Mouse (Mus musculus) induced T-regulatory cell, adult 2 months (primary cell): ENCODE results near the gene Itgb5.

Experiments
- DNase-seq: peaks from one replicate; pipeline ENCODE4 v3.0.0-alpha.2; 2012; ENCODE audit warnings: low read depth

Gene Itgb5

DNA sequence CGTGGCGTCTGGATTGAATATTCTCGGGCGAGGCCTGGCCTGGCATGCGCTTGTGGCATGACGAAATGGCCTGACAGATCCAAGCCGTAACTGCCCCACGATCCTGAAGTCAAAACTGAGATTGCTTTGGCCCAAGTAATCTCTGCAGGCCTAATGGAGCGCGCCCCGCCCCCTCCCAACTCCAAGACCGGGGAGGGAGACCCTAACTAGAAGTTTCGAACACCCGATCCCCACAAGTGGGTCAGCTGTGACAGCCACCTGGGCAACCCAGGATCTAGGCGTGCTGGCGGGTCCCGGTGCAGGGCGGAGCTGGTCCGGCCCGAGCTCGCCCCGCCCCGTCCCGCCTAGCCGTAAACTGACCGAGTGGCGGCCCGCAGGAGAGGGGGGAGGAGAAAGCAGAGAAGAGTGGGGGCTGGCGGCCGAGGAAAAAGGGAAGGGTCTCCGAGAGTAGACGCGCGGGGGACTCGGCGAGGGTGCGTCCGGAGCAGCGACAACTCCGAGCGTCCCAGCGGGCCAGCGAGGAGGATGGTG is at the start of gene Itgb5:
Gene Itgb5 (plus strand): TSS at position 365 of the 531 bp plus-strand sequence.
- peak; percentile 41 for DNase-seq

DNA sequence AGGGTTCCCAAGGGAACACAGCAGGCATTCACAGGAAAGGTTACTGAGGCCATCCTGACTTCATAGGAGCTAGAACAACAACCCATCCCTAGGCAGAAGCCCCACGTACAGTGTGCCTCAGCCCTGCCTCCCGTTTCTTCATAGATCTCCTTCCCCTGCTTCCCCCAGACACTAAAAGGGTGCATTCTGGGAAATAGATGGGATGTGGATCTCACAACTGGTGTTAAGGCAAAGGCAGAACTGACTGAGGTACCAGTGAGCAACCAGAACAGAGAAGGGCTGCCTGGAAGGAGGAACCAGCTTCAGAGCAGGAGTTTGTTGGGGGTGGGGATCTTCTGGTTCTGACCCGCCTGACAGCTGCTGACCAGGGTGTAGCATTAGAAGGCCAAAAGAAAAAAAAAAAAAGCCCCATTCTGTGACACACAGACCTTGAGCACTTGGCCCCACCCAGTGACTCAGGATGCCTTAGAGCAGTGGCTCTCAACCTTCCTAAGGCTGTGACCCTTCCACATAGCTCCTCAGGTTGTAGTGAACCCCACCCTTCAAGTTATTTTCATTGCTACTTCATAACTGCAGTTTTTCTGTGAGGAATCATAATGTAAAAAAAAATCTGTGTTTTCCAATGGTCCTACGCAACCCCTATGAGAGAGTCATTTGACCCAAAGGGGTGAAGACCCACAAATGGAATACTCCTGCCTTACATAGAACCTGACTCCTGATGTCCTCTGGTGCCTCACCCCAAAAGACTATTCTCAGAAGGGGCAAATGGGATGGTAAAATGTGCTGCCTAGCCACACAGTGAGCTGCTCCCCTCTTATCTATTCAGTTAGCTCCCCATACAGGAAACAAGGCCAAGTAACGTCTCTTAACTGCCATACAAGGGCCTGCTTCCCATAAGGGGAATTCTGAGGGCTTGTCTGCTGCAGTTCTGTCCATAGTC is 47.4 kb upstream of the Itgb5 start:
- no peak for DNase-seq

DNA sequence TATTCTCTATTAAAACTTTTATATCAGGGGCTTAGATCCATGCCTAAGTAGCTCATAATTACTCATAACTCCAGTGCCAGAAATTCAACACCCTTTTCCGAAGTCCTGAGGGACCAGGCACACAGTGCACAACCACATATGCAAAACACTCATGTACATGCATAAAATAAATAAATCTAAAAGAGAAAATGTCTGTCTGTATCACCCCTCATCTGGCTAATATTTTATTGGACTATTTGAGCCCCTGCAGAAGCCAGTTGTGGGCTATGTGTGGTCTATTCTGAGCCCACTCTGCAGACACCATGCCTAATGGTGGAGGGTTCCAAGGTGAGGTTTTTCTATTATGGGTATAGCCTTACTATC is 46.8 kb upstream of the Itgb5 start:
- no peak for DNase-seq

DNA sequence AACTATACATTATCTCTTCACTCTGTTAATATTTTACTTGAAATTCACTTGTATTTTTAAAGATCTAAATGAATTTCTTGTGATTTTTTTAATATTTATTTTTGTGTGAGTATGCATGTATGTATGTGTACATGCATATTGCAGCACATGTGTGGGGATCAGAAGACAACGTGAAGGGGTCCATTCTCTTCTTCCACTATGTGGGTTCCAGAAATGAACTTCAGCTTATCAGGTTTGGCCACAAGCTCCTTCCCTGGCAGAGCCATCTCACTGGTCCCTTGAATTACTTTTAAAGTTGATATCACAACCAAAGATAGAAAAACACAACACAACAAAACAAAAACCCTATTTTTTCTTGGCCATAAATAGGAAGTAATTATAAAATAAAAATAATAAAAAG is 44.9 kb upstream of the Itgb5 start:
- DNase-seq = no peak

DNA sequence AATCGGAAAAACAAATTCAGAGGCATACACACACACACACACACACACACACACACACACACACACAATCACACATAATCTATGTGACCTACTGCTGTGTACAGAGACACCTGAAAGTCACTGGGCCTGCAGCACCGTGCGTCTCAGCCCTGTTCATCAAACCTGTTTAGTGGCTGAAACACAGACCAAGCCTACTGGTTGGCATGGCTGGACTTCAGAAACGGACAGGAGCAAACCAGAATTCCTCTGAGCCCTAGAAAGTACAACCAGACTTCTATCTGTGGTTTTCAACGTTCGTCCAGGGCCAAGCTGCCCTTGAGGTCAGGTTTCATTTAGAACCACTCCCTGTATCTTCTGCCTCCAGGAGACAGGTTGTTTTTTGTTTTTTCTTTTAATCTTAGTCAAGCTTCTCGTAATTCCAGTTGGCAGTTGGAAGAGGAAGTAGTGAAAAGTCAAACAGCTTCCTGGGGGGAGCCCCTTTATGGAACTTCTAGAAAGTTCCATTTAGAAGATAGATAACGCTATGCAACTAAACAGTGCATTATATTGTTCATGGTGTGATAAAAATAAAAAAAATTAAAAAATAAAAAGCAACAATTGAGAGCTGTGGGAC is 44.3 kb upstream of the Itgb5 start:
- peak; percentile 59 for DNase-seq

DNA sequence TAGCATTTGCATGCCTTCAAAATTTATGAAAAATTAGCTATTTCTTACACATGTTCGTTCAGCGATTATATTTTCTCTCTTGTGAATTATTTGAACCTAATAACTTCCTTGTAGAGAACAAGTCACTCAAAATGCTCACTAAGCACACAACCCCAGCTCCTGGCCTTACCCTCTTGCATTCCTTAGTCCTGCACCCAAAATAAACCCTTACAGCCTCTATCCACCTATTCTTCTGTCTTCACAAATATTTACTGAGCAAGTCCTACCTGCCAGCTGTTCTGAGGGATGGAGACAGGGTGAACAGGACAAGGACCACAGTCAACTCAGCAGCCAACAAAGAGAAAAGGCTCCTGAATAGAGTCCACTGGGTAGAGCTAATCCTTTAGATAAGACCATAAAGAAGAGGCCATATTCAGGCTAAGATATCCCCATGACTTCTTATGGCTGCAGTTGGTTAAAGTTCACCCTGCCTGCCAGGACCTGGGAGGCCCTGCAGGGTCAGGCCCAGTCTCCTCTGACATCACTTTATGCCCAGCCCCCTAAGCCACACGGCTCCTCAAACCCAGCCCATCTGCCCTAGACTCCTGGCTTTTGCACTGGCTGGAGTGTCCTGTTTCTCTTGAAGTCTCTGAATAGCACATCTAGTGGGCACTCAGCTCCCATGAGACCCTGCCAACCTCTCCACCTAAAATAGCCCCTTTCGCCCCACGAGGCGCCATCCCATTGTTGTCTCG is 42.6 kb upstream of the Itgb5 start:
- no peak for DNase-seq

DNA sequence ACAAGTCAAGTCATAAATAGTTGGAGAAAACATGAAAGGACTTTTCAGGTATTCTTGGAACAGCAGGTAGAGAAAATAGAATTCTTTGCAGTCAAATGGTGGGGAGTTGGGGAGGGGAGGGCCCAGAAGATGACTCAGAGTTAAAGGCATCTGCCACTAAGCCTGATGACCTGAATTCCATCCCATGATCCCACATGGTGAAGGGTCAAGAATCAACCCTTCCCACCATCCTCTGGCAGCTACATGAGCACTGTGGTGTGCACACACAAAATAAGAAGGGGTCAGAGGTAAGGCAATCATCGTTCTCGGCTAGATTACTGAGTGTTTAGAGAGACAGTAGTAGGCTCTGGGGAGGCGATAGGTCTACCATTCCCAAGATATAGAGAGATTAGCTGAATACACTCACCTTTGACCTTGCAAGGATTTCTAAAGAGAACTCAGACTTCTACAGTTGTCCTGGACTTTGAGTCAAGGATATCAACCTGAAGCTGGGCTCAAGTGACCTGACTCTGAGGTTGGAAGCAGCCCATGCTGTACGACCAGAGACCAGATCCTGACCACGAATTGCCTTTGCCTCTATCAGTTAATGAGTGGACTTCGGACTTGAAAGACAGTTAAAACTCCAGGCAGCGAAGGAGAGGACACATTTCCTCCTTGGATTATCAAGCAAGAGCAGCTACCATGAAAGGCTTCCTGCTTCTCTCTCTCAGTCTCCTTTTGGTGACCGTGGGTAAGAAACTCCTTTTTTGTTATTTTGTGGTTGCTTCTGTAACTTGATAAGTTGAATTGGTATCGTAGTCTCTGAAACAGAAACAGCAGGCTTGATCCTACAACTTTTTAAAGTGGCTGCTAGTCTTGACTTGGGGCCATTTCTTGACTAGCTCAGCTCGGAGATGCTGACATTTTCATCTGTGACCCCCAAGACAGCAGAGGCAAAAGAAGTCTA is 35.3 kb upstream of the Itgb5 start, which contains the start of gene Muc13:
Gene Muc13 (plus strand): TSS at position 192 of the 946 bp plus-strand sequence.
- peak; percentile 44 for DNase-seq

DNA sequence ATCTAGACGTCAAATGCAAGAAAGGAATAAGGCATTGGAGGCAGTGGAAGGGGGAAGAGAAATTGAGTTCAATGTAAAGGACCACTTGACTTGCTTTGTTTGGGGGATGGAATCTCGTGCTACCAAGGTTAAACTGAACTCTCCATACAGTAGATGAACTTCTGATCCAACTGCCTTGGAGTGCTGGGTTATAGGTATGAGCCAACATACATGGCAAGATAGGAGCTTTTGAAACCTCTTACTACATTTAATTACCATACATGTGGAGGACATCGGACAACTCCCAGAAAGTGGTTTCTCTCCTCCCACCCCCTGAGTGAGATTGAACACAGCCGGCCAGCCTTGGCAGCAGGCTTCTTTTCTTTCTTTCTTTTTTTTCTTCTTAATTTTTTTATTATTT is 34.4 kb upstream of the Itgb5 start:
- DNase-seq = no peak

DNA sequence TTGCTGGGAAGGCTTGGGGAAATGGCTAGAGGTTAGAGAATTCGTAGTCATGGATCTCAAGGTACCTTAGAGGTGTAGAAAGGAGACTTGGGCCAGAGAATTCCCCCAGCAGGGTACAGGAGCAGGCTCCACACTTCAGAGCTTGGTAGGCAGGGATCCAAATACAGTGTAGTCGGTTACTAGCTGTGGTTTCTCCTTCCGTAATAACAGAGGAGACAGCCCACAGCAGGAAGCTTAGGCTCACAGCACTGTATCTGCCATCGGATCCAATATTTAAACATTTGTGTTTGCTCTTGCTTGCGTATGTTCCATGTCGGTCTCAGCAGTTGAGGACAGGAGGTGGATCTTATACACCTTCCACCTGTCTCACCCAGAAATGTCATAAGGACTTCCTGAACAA is 33.6 kb upstream of the Itgb5 start:
- DNase-seq = peak; percentile 52

DNA sequence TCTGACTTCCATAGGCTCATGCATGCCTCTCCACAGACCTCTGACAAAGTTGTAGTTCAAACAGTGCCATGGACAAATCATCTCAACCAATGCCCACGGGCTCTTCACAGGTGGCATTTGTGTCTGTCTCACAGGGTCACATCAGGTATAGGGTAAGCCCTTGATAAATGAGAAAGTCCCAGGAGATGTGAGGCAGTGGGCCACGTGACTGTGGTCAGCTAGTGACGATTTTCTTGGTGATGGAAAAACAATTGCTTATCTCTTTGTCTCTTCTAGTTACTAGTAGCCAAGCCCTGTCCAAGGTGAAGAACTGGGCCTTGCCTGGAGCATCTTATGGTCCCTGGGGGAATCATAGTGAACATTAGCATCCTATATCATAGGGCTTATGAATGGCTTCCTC is 32.7 kb upstream of the Itgb5 start:
- peak; percentile 70 for DNase-seq

DNA sequence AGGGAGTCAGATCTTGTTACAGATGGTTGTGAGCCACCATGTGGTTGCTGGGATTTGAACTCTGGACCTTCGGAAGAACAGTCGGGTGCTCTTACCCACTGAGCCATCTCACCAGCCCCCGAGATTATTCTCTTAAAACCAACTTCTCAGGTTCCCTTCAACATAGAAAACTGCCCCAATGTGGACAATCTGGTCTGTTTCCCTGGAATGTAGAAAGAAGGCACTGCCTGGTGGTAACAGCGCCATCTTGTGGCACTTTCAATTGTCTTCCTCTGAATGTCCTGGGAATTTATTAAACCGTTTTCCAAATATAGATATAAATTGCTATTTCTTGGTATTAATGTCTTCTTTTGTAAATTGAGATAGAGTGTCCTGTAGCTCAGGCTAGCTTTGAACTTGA is 31.6 kb upstream of the Itgb5 start:
- peak; percentile 75 for DNase-seq

DNA sequence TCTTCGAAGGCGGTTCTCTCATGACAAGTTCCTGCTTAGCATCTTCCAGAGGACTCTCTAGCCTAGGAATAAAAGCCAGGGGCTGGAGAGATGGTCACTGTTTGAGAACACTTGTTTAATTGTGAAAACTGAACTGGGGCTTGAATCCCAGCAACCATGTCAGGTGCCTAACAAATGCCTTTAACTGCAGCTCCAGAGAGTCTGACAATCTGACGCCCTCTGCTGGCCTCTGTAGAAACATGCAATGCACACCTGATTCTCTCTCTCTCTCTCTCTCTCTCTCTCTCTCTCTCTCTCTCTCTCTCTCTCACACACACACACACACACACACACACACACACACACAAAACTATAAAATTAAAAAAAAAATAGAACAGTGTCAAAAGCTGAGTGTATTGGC is 19.5 kb upstream of the Itgb5 start:
- peak; percentile 70 for DNase-seq

DNA sequence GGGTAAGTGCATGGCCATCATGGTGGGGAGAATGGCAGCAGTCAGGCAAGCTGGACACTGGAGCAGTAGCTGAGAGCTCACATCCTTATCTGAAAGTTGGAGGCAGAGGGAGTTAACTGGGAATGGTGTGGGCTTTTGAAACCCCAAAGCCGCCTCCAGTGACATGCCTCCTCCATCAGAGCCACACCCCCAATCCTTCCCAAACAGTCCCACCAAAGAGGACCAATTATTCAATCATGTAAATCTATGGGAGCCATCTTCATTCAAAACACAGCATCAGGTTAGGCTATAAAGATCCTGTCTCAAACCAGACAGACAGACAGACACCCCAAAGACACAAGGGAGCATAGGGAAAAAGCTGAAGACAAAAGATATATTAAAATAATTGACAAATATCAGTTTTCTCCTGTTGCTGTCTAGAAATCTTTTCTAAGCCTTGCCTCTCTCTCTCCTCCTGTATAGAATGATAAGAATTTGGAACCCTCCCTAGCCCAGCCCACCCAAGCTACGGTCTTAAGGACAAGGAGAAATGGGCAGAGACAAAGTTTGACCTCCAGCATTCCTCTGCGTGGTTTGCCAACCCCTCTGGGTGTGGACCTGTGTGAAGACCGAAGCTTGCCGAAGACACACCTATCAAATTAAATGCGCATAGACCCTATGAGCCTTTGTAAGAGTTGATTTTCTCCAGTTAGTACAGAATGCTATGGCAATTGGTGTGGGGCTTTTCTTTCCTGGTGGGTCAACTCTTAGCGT is 10.9 kb upstream of the Itgb5 start:
- no peak for DNase-seq

DNA sequence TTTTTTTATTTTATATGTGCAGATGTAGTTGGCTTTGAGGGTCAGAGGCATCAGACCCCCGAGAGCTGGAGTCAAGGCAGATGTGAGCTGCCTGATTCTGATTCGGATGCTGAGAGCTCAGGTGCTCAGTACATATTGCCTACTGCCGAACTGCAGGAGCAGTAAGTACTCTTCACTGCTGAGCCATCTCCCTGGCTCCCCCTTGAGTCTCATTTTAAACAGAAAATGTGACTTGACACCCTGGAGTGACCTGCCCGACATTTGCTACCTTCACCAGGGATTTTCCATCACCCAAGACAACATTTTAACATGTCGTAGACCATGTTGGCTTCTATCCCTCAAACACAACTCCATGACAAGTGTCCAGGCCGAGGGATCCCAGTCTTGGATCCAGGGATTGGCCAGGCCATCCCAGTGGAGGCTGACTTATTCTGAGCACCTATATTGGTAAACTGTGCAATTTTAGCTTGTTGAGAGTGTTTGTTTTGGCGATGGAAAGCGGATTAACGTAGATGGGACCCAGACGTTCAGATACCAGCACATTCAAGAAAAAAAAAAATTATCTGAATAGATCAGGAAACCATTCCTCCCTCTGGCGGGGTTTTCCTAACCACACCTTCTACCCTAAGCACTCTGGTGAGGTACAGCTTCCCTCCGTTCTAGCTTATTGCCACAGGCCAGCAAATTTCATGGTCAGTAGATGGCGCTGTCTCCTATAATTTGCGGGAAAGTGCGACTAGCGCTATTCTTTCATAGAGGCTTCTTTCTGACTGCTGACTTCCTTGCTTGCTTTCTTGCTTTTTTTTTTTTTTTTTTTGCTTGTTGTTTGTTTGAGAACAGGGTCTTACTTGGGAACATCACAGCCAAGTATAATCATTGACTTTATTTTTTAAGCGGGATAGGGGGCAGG is 8.9 kb upstream of the Itgb5 start:
- peak; percentile 92 for DNase-seq

DNA sequence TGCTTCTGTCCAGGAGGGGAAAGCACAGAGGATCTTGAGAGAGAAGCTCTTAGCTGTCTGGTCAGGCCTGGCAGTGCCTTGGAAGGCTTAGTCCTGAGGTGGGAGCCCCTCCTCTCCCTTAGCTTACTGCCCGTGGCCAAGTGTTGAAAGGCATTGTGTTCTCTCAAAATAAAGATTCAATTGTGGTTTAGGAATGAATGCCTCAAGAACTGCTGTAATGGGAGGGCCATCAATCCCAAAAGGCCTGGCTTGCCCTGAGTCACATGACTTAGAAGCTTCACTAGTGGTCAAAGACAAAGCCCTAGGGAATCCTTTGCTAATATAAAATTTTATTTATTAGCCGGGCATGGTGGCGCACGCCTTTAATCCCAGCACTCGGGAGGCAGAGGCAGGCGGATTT is 4.9 kb upstream of the Itgb5 start:
- DNase-seq = no peak

DNA sequence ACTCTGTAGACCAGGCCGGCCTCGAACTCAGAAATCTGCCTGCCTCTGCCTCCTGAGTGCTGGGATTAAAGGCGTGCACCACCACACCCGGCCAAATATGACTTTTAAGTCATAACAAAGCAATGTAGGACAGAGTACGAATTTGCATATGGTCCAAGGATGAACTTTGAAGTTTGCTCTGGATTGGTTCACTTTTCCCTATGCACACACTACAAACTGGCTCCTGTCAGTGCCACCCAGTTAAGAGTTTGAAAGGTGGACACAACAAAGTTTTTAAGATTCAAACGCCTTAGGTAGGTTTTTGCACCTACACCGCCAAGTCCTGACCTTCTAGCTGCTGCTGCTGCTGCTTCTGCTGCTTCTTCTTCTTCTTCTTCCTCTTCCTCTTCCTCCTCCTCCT is 969 bp upstream of the Itgb5 start:
- DNase-seq = no peak

DNA sequence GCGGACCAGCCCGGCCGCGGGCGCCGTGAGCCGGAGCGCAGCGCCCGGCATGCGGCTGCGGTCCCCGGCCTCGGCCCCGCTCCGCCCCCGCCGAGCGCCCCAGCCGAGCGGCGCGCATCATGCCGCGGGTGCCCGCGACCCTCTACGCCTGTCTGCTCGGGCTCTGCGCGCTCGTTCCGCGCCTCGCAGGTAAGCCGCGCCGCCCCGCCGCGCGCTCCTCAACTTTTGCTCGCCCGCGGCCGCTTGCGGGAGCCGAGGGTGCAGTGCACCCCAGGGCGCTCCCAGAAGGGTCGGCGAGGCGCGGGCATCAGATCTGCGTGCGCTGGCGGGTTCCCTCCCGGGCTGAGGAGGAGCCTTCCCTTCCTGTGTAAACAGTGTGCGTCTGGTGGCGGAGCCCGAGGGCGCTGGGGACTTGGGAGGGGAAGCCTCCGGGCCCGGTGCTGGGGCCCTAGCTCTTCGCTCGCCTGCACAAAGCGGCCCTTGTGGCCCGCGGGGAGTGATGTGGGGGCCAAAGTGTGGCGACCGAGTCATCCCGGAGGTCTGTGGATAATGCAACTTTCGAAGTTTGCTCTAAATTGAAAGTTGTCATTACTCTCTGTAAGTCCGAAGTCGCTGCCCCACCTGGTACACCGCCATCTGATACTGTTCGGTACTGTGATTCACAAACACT is 512 bp downstream of the Itgb5 start:
- peak; percentile 60 for DNase-seq

DNA sequence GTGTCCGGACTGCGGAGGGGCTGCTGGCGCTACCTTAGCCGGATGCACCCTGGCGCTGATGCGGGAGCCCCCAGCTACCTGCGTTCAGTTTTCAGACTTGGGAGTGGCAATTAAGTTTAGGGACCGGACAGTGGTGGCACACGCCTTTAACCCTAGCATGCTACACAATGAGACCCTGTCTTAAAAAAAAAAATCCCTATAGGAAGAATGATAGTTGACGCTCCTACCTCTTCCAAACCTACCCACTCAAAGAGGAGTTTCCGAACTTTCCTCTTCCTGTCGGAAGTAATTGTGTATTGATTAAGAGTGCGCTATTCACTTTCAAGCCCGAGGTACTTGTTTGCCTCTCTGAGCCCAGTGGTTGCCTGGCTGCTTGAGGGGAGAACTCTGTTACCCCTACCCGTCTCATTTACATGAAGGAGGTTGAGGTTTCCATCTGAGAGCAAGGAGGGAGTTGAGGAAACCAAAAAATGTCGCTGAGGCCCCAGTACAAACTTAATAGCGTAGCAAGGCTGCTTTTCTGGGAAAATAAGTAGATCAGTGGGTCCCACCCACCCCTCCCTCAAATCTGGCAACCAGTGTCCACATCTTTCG is 1.1 kb downstream of the Itgb5 start:
- DNase-seq = peak; percentile 35

DNA sequence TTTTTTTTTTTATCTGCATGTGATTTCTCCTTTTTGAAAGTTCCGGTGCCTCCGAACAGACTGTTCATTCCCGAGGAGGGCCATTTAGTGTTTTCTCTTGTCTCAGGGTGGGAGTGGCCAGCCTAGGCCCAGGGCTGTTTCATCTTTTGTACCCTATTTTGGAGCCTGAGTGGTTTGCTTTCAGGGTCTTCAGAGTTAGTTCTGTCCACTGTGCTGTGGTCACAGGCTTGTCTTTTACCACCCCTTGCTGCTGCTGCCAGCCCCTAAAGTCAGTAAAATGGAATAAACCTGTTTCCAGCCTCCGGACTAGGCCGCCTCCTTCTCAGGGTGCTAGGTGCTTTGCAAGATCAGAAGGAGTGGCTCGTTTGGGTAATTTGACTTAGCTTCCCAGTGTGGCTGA is 2.6 kb downstream of the Itgb5 start:
- DNase-seq = no peak
